12 mouse cellular contexts compared by ENCODE assay signal in the genomic region with DNA sequence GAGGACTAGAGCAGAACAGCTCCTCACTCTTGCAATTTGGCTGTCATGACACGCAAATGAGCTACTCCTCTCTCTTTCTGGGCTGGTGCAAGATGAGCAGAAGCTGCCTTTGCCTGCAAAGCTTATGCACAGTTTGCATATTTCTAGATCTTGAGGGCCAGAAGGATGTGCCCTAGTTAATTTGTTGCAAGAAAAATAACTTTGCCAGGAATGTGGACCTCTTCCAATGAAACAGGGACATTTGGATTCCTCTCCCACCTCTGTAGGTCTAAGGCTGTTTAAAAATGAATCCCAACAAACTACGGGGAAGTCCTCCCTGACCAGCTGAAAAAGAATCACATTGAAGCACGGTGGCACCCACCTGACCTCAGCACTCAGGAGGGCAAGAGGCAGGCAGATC.
"Had no signal": no experiment of that assay in that cellular context is flagged by ENCODE, and none has a peak within 500 bp of the region (broad histone marks: within the 10 kb centered on the region; RNA-seq: fewer than 3 reads in every experiment).

No protein-coding gene starts in this region.

- DNase-seq: lung, embryonic 14.5 days; lung, postnatal 10 days; lung, postnatal 4 days; thymus, postnatal 4 days had no signal

- H3K4me1 ChIP-seq: limb, embryonic 10.5 days; liver, embryonic 15.5 days; midbrain, embryonic 15.5 days; neural tube, embryonic 12.5 days had no signal

- ATAC-seq: midbrain, embryonic 15.5 days had no signal

- H3K9ac ChIP-seq: liver, embryonic 15.5 days; lung, embryonic 14.5 days; midbrain, embryonic 15.5 days; neural tube, embryonic 12.5 days had no signal

- H3K9me3 ChIP-seq: limb, embryonic 10.5 days; liver, embryonic 15.5 days; midbrain, embryonic 15.5 days; neural tube, embryonic 12.5 days had no signal

- H3K4me2 ChIP-seq: liver, embryonic 11.5 days; liver, embryonic 15.5 days; lung, embryonic 14.5 days; midbrain, embryonic 11.5 days; midbrain, embryonic 15.5 days; neural tube, embryonic 12.5 days had no signal

- H3K4me3 ChIP-seq: left cerebral cortex, adult 2 months; limb, embryonic 10.5 days; liver, embryonic 15.5 days; midbrain, embryonic 15.5 days; neural tube, embryonic 12.5 days had no signal

- H3K27me3 ChIP-seq: liver, embryonic 15.5 days; midbrain, embryonic 15.5 days; neural tube, embryonic 12.5 days had no signal

- H3K27ac ChIP-seq: left cerebral cortex, adult 2 months; limb, embryonic 10.5 days; liver, embryonic 15.5 days; midbrain, embryonic 15.5 days; neural tube, embryonic 12.5 days; stomach, postnatal 0 days had no signal
